Mouse (Mus musculus): ENCODE data around the gene Dnm3.

GRCm38 (mm10) chr1:162158486-162158885, 319.3 kb downstream of the Dnm3 start:
- TF ChIP-seq CTCF (IDR thresholded peaks at IDR 0.05; ENCODE audit: insufficient read depth, low read length) (no peak), POLR2A (IDR thresholded peaks at IDR 0.05; ENCODE audit: borderline replicate concordance, extremely low read depth, low read depth, low read length) (no peak)

Data from lung, adult 2 months (tissue).